Mouse (Mus musculus) embryonic facial prominence, embryonic 11.5 days (tissue): Measurements from ENCODE around the gene Stx1a. TPM values are rescaled to one million over a fixed set of nuclear protein-coding genes. Genes with fewer than 3 reads are reported as not detected.

Experiments used
- ATAC-seq: fragments of 200-750 bp; cut with Nextera tagmentation; replicated peaks from 2 replicates; pipeline ENCODE4 v1.8.0; 2017; ENCODE audit warnings: low read depth; ENCODE audit not compliant: insufficient number of reproducible peaks, low FRiP score, low TSS enrichment
- DNase-seq: peaks from one replicate; pipeline ENCODE4 v3.0.0-alpha.2; 2015; ENCODE audit warnings: low spot score
- H3K27ac ChIP-seq: fragments of 300-500 bp; sonication (generic); replicated peaks from 2 replicates; pipeline ENCODE4 v1.5.1; 2014; ENCODE audit warnings: mild to moderate bottlenecking, low read depth, low read length, control low read depth
- H3K27me3 ChIP-seq: fragments of 300-500 bp; sonication (generic); 2 replicates; pipeline ENCODE4 v1.6.1; 2014; ENCODE audit warnings: mild to moderate bottlenecking, low read length, moderate library complexity, mixed read lengths; ENCODE audit not compliant: control insufficient read depth, insufficient read depth
- H3K36me3 ChIP-seq: fragments of 300-500 bp; sonication (generic); replicated peaks from 2 replicates; pipeline ENCODE4 v1.6.1; 2014; ENCODE audit warnings: low read depth, mild to moderate bottlenecking, low read length, moderate library complexity, mixed read lengths; ENCODE audit not compliant: control insufficient read depth, insufficient read depth
- H3K4me1 ChIP-seq: fragments of 300-500 bp; sonication (generic); 2 replicates; pipeline ENCODE4 v1.6.1; 2014; ENCODE audit warnings: low read length, mixed read lengths; ENCODE audit not compliant: control insufficient read depth, insufficient read depth
- H3K4me2 ChIP-seq: fragments of 300-500 bp; sonication (generic); 2 replicates; pipeline ENCODE4 v1.6.1; 2014; ENCODE audit warnings: low read depth, mild to moderate bottlenecking, control low read depth, low read length, moderate library complexity
- H3K4me3 ChIP-seq: fragments of 300-500 bp; sonication (generic); 2 replicates; pipeline ENCODE4 v1.5.1; 2014; ENCODE audit warnings: low read depth, low read length, control low read depth
- H3K9ac ChIP-seq: fragments of 300-500 bp; sonication (generic); replicated peaks from 2 replicates; pipeline ENCODE4 v1.6.1; 2014; ENCODE audit warnings: mild to moderate bottlenecking, control low read depth, low read length
- H3K9me3 ChIP-seq: fragments of 300-500 bp; sonication (generic); replicated peaks from 2 replicates; pipeline ENCODE4 v1.6.1; 2016; ENCODE audit warnings: mild to moderate bottlenecking, low read length, inconsistent platforms, mixed read lengths; ENCODE audit not compliant: control insufficient read depth
- WGBS: fragments of 180-500 bp; shearing (Covaris S2); extraction: QIAGEN DNeasy Blood & Tissue Kit; methylation state at CpG from one replicate; pipeline ENCODE4 v1.1.7; 2014; 5-methylcytosine and 5-hydroxymethylcytosine counted together
- polyA plus RNA-seq: library from polyadenylated mRNA; unstranded; fragments of >200 nt; fragmentation: Nextera tagmentation; extraction: Ambion mirVana; gene quantifications from 2 replicates; pipeline ENCODE4 v1.2.1, GENCODE M21; 2014

The Stx1a gene
- polyA plus RNA-seq, 1 experiment from 2014 or later = 14.2 TPM

- DNase-seq (no peak), ATAC-seq (no peak)
- Histone ChIP-seq H3K27ac (peak overlapping the region; percentile 80; the same call in 1 of the 2 replicates), H3K36me3 (no peaks in the 10 kb centered on the region), H3K9ac (peak overlapping the region; percentile 32; the same call in 1 of the 2 replicates), H3K4me1 (peaks cover 4% of the 10 kb centered on the region), H3K4me3 (peak overlapping the region; percentile 55), H3K9me3 (no peaks in the 10 kb centered on the region), H3K4me2 (peak overlapping the region; percentile 69), H3K27me3 (no peaks in the 10 kb centered on the region)
- 63% methylated on average over 7 of the region's 7 CpGs for WGBS
Measured at GRCm38 (mm10) chr5:135010320-135010709, 13.0 kb upstream of the Stx1a start.

GRCm38 (mm10) chr5:135010841-135011743, 12.2 kb upstream of the Stx1a start:
- H3K4me1 ChIP-seq = peaks cover 4% of the 10 kb centered on the region
- H3K27ac ChIP-seq = no peak overlapping the region
- H3K9ac ChIP-seq = no peak overlapping the region
- no peaks in the 10 kb centered on the region for H3K27me3 ChIP-seq
- H3K36me3 ChIP-seq = no peaks in the 10 kb centered on the region
- WGBS = 84% methylated on average over 25 of the region's 25 CpGs
- H3K4me3 ChIP-seq = no peak overlapping the region
- H3K4me2 ChIP-seq = no peak overlapping the region
- no peak for DNase-seq
- no peak for ATAC-seq
- H3K9me3 ChIP-seq = no peaks in the 10 kb centered on the region

- Histone ChIP-seq H3K9ac (peak overlapping the region; percentile 22; the same call in 1 of the 2 replicates), H3K4me1 (peaks cover 4% of the 10 kb centered on the region), H3K4me2 (peak overlapping the region; percentile 19), H3K27ac (no peak overlapping the region), H3K27me3 (no peaks in the 10 kb centered on the region), H3K36me3 (no peaks in the 10 kb centered on the region), H3K9me3 (no peaks in the 10 kb centered on the region), H3K4me3 (no peak overlapping the region)
- 18% methylated on average over 26 of the region's 26 CpGs for WGBS
- DNase-seq (peak; percentile 20), ATAC-seq (no peak)
Measured at GRCm38 (mm10) chr5:135011809-135012613, 11.3 kb upstream of the Stx1a start.

GRCm38 (mm10) chr5:135012671-135013441, 10.4 kb upstream of the Stx1a start:
- no peak overlapping the region for H3K27ac ChIP-seq
- WGBS = 4% methylated on average over 16 of the region's 16 CpGs
- peak; percentile 83 for DNase-seq
- H3K9ac ChIP-seq = peak overlapping the region; percentile 28; the same call in 1 of the 2 replicates
- no peaks in the 10 kb centered on the region for H3K9me3 ChIP-seq
- H3K36me3 ChIP-seq = no peaks in the 10 kb centered on the region
- H3K4me1 ChIP-seq = peaks cover 4% of the 10 kb centered on the region
- no peak overlapping the region for H3K4me3 ChIP-seq
- no peak overlapping the region; the same call in 1 of the 2 replicates for H3K4me2 ChIP-seq
- H3K27me3 ChIP-seq = no peaks in the 10 kb centered on the region
- ATAC-seq = no peak

GRCm38 (mm10) chr5:135015497-135015896, 7.8 kb upstream of the Stx1a start:
- H3K27me3 ChIP-seq = no peaks in the 10 kb centered on the region
- no peak overlapping the region for H3K4me2 ChIP-seq
- no peak overlapping the region for H3K27ac ChIP-seq
- H3K9ac ChIP-seq = no peak overlapping the region
- no peaks in the 10 kb centered on the region for H3K36me3 ChIP-seq
- peaks cover 4% of the 10 kb centered on the region for H3K4me1 ChIP-seq
- no peak overlapping the region for H3K4me3 ChIP-seq
- 14% methylated on average over 7 of the region's 7 CpGs for WGBS
- H3K9me3 ChIP-seq = no peaks in the 10 kb centered on the region
- DNase-seq = peak; percentile 83
- no peak for ATAC-seq

GRCm38 (mm10) chr5:135016224-135016759, 7.0 kb upstream of the Stx1a start:
- Histone ChIP-seq H3K27me3 (no peaks in the 10 kb centered on the region), H3K4me3 (no peak overlapping the region), H3K27ac (no peak overlapping the region), H3K9me3 (no peaks in the 10 kb centered on the region), H3K4me1 (peaks cover 4% of the 10 kb centered on the region), H3K9ac (no peak overlapping the region), H3K36me3 (no peaks in the 10 kb centered on the region), H3K4me2 (no peak overlapping the region)
- WGBS = 55% methylated on average over 4 of the region's 4 CpGs
- no peak for ATAC-seq
- DNase-seq = no peak

- no peaks in the 10 kb centered on the region for H3K9me3 ChIP-seq
- no peak for DNase-seq
- no peaks in the 10 kb centered on the region for H3K36me3 ChIP-seq
- peaks cover 3% of the 10 kb centered on the region for H3K4me1 ChIP-seq
- H3K27ac ChIP-seq = no peak overlapping the region
- no peaks in the 10 kb centered on the region for H3K27me3 ChIP-seq
- H3K9ac ChIP-seq = no peak overlapping the region
- ATAC-seq = no peak
- H3K4me3 ChIP-seq = no peak overlapping the region
- 79% methylated on average over 6 of the region's 6 CpGs for WGBS
- H3K4me2 ChIP-seq = no peak overlapping the region
Measured at GRCm38 (mm10) chr5:135021814-135022213, 1.5 kb upstream of the Stx1a start.
